Mouse (Mus musculus) midbrain, embryonic 10.5 days (tissue): ENCODE measurements at regions not wholly inside any gene's neighbourhood (a gene's known extent, or its start where the extent isn't known, plus 50 kb on each side); places are given as distances from the start of the nearest gene placed in this dataset.
"Not testable (repeated sequence)": the region's sequence is repeated elsewhere in the genome, so short reads cannot be mapped to it uniquely, and the experiment has no call there.

Experiments
- DNase-seq: peaks from one replicate; pipeline ENCODE4 v3.0.0-alpha.2; 2017; ENCODE audit warnings: low spot score
- H3K27ac ChIP-seq: fragments of 300-500 bp; sonication (generic); replicated peaks from 2 replicates; pipeline ENCODE4 v1.5.1; 2016; ENCODE audit warnings: mild to moderate bottlenecking
- H3K27me3 ChIP-seq: fragments of 300-500 bp; sonication (generic); 2 replicates; pipeline ENCODE4 v1.6.1; 2016; ENCODE audit warnings: low read depth, mild to moderate bottlenecking; ENCODE audit not compliant: poor library complexity, severe bottlenecking
- H3K36me3 ChIP-seq: fragments of 300-500 bp; sonication (generic); 2 replicates; pipeline ENCODE4 v1.6.1; 2016; ENCODE audit warnings: mild to moderate bottlenecking, moderate library complexity
- H3K4me1 ChIP-seq: fragments of 300-500 bp; sonication (generic); 2 replicates; pipeline ENCODE4 v1.6.1; 2016
- H3K4me3 ChIP-seq: fragments of 300-500 bp; sonication (generic); 2 replicates; pipeline ENCODE4 v1.5.1; 2016; ENCODE audit warnings: mild to moderate bottlenecking, moderate library complexity
- H3K9me3 ChIP-seq: fragments of 300-500 bp; sonication (generic); replicated peaks from 2 replicates; pipeline ENCODE4 v1.6.1; 2016; ENCODE audit warnings: mild to moderate bottlenecking
- WGBS: fragments of 180-500 bp; shearing (Covaris S2); methylation state at CpG from one replicate; pipeline ENCODE4 v1.1.7; 2016; 5-methylcytosine and 5-hydroxymethylcytosine counted together

GRCm38 (mm10) chr1:43292561-43292960 is 95.8 kb upstream of the Fhl2 start:
- Histone ChIP-seq H3K36me3 (no peaks in the 10 kb centered on the region), H3K27me3 (no peaks in the 10 kb centered on the region), H3K4me1 (no peaks in the 10 kb centered on the region), H3K9me3 (no peaks in the 10 kb centered on the region), H3K27ac (no peak overlapping the region), H3K4me3 (no peak overlapping the region)
- 89% methylated on average over 2 of the region's 2 CpGs for WGBS
- no peak for DNase-seq

GRCm38 (mm10) chr1:43294221-43295012 is 97.6 kb upstream of the Fhl2 start:
- H3K4me1 ChIP-seq = no peaks in the 10 kb centered on the region
- WGBS = 90% methylated on average over 11 of the region's 11 CpGs
- no peaks in the 10 kb centered on the region for H3K9me3 ChIP-seq

GRCm38 (mm10) chr1:43297579-43297978 is 100.8 kb upstream of the Fhl2 start:
- DNase-seq = no peak
- H3K27me3 ChIP-seq = no peaks in the 10 kb centered on the region
- no peaks in the 10 kb centered on the region for H3K9me3 ChIP-seq
- WGBS = 80% methylated on average over 2 of the region's 2 CpGs
- H3K4me3 ChIP-seq = no peak overlapping the region
- H3K4me1 ChIP-seq = no peaks in the 10 kb centered on the region
- H3K27ac ChIP-seq = no peak overlapping the region
- no peaks in the 10 kb centered on the region for H3K36me3 ChIP-seq

More at GRCm38 (mm10) chr1:43294221-43295012, 97.6 kb upstream of the Fhl2 start:
- Histone ChIP-seq H3K36me3 (no peaks in the 10 kb centered on the region), H3K4me3 (no peak overlapping the region), H3K27ac (no peak overlapping the region), H3K27me3 (no peaks in the 10 kb centered on the region)
- peak; percentile 8 for DNase-seq

- Histone ChIP-seq H3K4me3 (no peak overlapping the region), H3K36me3 (no peaks in the 10 kb centered on the region), H3K27me3 (no peaks in the 10 kb centered on the region), H3K4me1 (no peaks in the 10 kb centered on the region), H3K27ac (no peak overlapping the region), H3K9me3 (no peaks in the 10 kb centered on the region)
- DNase-seq = no peak
- 89% methylated on average over 3 of the region's 3 CpGs for WGBS
These were observed 102.0 kb upstream of the Fhl2 start for GRCm38 (mm10) chr1:43298746-43299145.

GRCm38 (mm10) chr1:43299490-43300302 is 102.9 kb upstream of the Fhl2 start:
- H3K4me1 ChIP-seq = no peaks in the 10 kb centered on the region
- no peak overlapping the region for H3K4me3 ChIP-seq
- no peaks in the 10 kb centered on the region for H3K36me3 ChIP-seq
- H3K9me3 ChIP-seq = no peaks in the 10 kb centered on the region
- no peak for DNase-seq
- no peaks in the 10 kb centered on the region for H3K27me3 ChIP-seq
- no peak overlapping the region; the same call in 1 of the 2 replicates for H3K27ac ChIP-seq
- WGBS = 60% methylated on average over 7 of the region's 7 CpGs

GRCm38 (mm10) chr1:43300676-43301075 is 103.9 kb upstream of the Fhl2 start:
- H3K4me3 ChIP-seq = no peak overlapping the region

GRCm38 (mm10) chr1:43301866-43302571 is 105.2 kb upstream of the Fhl2 start:
- no peak overlapping the region for H3K27ac ChIP-seq
- no peak overlapping the region for H3K4me3 ChIP-seq
- WGBS = 85% methylated on average over 7 of the region's 7 CpGs
- DNase-seq = no peak
- 0 out of 2 replicates have a peak, but pooled peaks cover 4% of the 10 kb centered on the region for H3K4me1 ChIP-seq
- H3K9me3 ChIP-seq = no peaks in the 10 kb centered on the region
- H3K27me3 ChIP-seq = no peaks in the 10 kb centered on the region
- no peaks in the 10 kb centered on the region for H3K36me3 ChIP-seq

More at GRCm38 (mm10) chr1:43300676-43301075, 103.9 kb upstream of the Fhl2 start:
- WGBS = 83% methylated on average over 5 of the region's 5 CpGs
- Histone ChIP-seq H3K9me3 (no peaks in the 10 kb centered on the region), H3K36me3 (no peaks in the 10 kb centered on the region), H3K27ac (no peak overlapping the region), H3K4me1 (no peaks in the 10 kb centered on the region), H3K27me3 (no peaks in the 10 kb centered on the region)
- no peak for DNase-seq

- Histone ChIP-seq H3K27ac (no peak overlapping the region), H3K9me3 (no peaks in the 10 kb centered on the region), H3K36me3 (no peaks in the 10 kb centered on the region), H3K27me3 (no peaks in the 10 kb centered on the region), H3K4me1 (0 out of 2 replicates have a peak, but pooled peaks cover 5% of the 10 kb centered on the region), H3K4me3 (no peak overlapping the region)
- 90% methylated on average over 7 of the region's 7 CpGs for WGBS
- DNase-seq = no peak
These were observed 105.9 kb upstream of the Fhl2 start for GRCm38 (mm10) chr1:43302657-43303056.

GRCm38 (mm10) chr1:43305349-43306278 is 108.8 kb upstream of the Fhl2 start:
- no peak for DNase-seq
- Histone ChIP-seq H3K36me3 (no peaks in the 10 kb centered on the region), H3K4me3 (no peak overlapping the region), H3K9me3 (no peaks in the 10 kb centered on the region), H3K27me3 (no peaks in the 10 kb centered on the region), H3K4me1 (0 out of 2 replicates have a peak, but pooled peaks cover 5% of the 10 kb centered on the region), H3K27ac (no peak overlapping the region)
- WGBS = 74% methylated on average over 9 of the region's 9 CpGs

GRCm38 (mm10) chr1:43310711-43311695 is 114.2 kb upstream of the Fhl2 start:
- no peak for DNase-seq
- WGBS = 82% methylated on average over 16 of the region's 16 CpGs
- Histone ChIP-seq H3K27ac (no peak overlapping the region), H3K36me3 (no peaks in the 10 kb centered on the region), H3K4me3 (no peak overlapping the region), H3K4me1 (0 out of 2 replicates have a peak, but pooled peaks cover 5% of the 10 kb centered on the region), H3K9me3 (no peaks in the 10 kb centered on the region), H3K27me3 (no peaks in the 10 kb centered on the region)

- H3K9me3 ChIP-seq, DNase-seq, H3K27ac ChIP-seq, H3K36me3 ChIP-seq, H3K4me1 ChIP-seq, H3K27me3 ChIP-seq, H3K4me3 ChIP-seq: not testable (repeated sequence)
- WGBS = 92% methylated on average over 12 of the region's 12 CpGs
These were observed 119.5 kb upstream of the Fhl2 start for GRCm38 (mm10) chr1:43316331-43316730.
